ENCODE assay signal across 8 mouse cellular contexts in the genomic region with DNA sequence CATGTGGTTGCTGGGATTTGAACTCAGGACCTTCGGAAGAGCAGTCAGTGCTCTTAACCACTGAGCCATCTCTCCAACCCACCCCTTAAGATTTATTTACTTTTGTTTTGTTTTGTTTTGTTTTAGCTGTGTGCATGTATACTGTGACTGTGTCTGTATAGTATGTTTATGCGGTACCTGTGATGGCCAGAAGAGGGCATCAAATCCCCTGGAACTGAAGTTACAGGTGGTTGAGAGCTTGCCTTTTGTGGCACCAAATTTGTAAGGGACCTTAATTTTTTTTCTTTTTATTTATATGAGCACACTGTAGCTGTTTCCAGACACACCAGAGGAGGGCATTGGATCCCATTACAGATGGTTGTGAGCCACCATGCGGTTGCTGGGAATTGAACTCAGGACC. TPM values are rescaled to one million over a fixed set of nuclear protein-coding genes. Genes with fewer than 3 reads are reported as not detected.
DNase-seq lines count a peak whose midpoint lies in the region; ATAC-seq and TF ChIP-seq lines count a peak whose summit lies in the region.
"Not testable (repeated sequence)": the region's sequence is repeated elsewhere in the genome, so short reads cannot be mapped to it uniquely, and the experiment has no call there.

No protein-coding gene starts in this region.

- H3K4me2 ChIP-seq in intestine, postnatal 0 days (replicated peaks; ENCODE audit: low read depth); liver, embryonic 14.5 days (ENCODE audit: low read depth): not testable (repeated sequence)

- intact Hi-C loops in gastrocnemius, adult 2 months (cut with DNase I): not testable (repeated sequence)

- not testable (repeated sequence) for H3K4me3 ChIP-seq in gastrocnemius, adult 2 months; intestine, postnatal 0 days (ENCODE audit: low read depth, low read length); liver, embryonic 14.5 days (ENCODE audit: insufficient read depth in 1 of 2, low read depth in 2 of 2, low read length in 2 of 2)

- DNase-seq in 416B (ENCODE audit: low read depth) (peak; percentile 71), ES-CJ7 (ENCODE audit: low read depth, low spot score) (peak; percentile 48), ZHBTc4 (ENCODE audit: low read depth, low spot score) (peak; percentile 70)
- not testable (repeated sequence) for DNase-seq in gastrocnemius, adult 2 months; liver, embryonic 14.5 days (ENCODE audit: low read depth in 3 of 3, low spot score in 3 of 3)
- DNase-seq in naive thymus-derived CD4-positive, alpha-beta T cell, adult 2 months (ENCODE audit: low read depth): peak; percentile 67
- peak; percentile 57 for DNase-seq in thymus, postnatal 0 days (ENCODE audit: low spot score)

- peaks cover 12% of the 10 kb centered on the region; the same call in 1 of the 2 replicates for H3K36me3 ChIP-seq in intestine, postnatal 0 days (ENCODE audit: control insufficient read depth, insufficient read depth)
- peaks cover 99% of the 10 kb centered on the region for H3K36me3 ChIP-seq in liver, embryonic 14.5 days (replicated peaks; ENCODE audit: control insufficient read depth, insufficient read depth, low read depth)

- ATAC-seq in intestine, postnatal 0 days; liver, embryonic 14.5 days (ENCODE audit: insufficient read depth): not testable (repeated sequence)

- not testable (repeated sequence) for H3K9me3 ChIP-seq in intestine, postnatal 0 days (ENCODE audit: control insufficient read depth); liver, embryonic 14.5 days (ENCODE audit: control insufficient read depth, low read length)

- H3K27ac ChIP-seq in gastrocnemius, adult 2 months; intestine, postnatal 0 days (ENCODE audit: low read depth, low read length); liver, embryonic 14.5 days: not testable (repeated sequence)

- not testable (repeated sequence) for H3K9ac ChIP-seq in intestine, postnatal 0 days (ENCODE audit: low read depth, low read length); liver, embryonic 14.5 days (replicated peaks)

- TF ChIP-seq CTCF in gastrocnemius, adult 2 months (IDR thresholded peaks at IDR 0.05): peak; percentile 44
- peak; percentile 65 for TF ChIP-seq CTCF in intestine, postnatal 0 days (IDR thresholded peaks at IDR 0.05; ENCODE audit: low read depth)
- peak; percentile 63 for TF ChIP-seq CTCF in liver, embryonic 14.5 days (IDR thresholded peaks at IDR 0.05; ENCODE audit: low read depth)

- not testable (repeated sequence) for H3K4me1 ChIP-seq in intestine, postnatal 0 days (replicated peaks; ENCODE audit: control insufficient read depth, insufficient read depth, low read length)
- H3K4me1 ChIP-seq in liver, embryonic 14.5 days (replicated peaks; ENCODE audit: control insufficient read depth in 2 of 2, insufficient read depth in 2 of 2, low read length in 1 of 2): peaks cover 8 to 12% of the 10 kb centered on the region in 2 experiments

- WGBS in intestine, postnatal 0 days: 97% methylated on average over 3 of the region's 3 CpGs
- 83% methylated on average over 3 of the region's 3 CpGs for WGBS in liver, embryonic 14.5 days (ENCODE audit: insufficient replicate concordance)

- TF ChIP-seq EP300 in liver, embryonic 14.5 days (IDR thresholded peaks at IDR 0.05; ENCODE audit: low read depth): not testable (repeated sequence)

- not testable (repeated sequence) for H3K27me3 ChIP-seq in intestine, postnatal 0 days (replicated peaks; ENCODE audit: control insufficient read depth, insufficient read depth, low read length); liver, embryonic 14.5 days (ENCODE audit: control insufficient read depth, insufficient read depth, low read length)

RNA-seq across cellular contexts. Expression of gene Cdc6, which starts 8.8 kb away (rescaled TPM):
- under 1 TPM in 1 of 2 experiments, not detected in 1; 0.11 TPM for total RNA-seq in gastrocnemius, adult 2 months (2021)
- 4.0 and 4.5 TPM in 2 replicates for polyA plus RNA-seq in intestine, postnatal 0 days (2015; fragmentation: Nextera tagmentation; extraction: Ambion mirVana)
- 16.9 and 28.6 TPM in 2 replicates for polyA plus RNA-seq in liver, embryonic 14.5 days (2012; rRNA removed)
- polyA plus RNA-seq in liver, embryonic 14.5 days (2014; fragmentation: Nextera tagmentation; extraction: Ambion mirVana): 64.1 and 71.0 TPM in 2 replicates
- polyA plus RNA-seq in thymus, postnatal 0 days (2015; fragmentation: Nextera tagmentation; extraction: Ambion mirVana): 40.6 and 53.2 TPM in 2 replicates

RNA-seq across cellular contexts. Expression of gene Rara, which starts 11.2 kb away (rescaled TPM):
- total RNA-seq in gastrocnemius, adult 2 months (2021): 10 to 100 TPM; 10.2 to 12.4 TPM
- 22.2 and 22.4 TPM in 2 replicates for polyA plus RNA-seq in intestine, postnatal 0 days (2015; fragmentation: Nextera tagmentation; extraction: Ambion mirVana)
- polyA plus RNA-seq in liver, embryonic 14.5 days (2012; rRNA removed): 1.9 and 2.3 TPM in 2 replicates
- polyA plus RNA-seq in liver, embryonic 14.5 days (2014; fragmentation: Nextera tagmentation; extraction: Ambion mirVana): 3.0 and 3.2 TPM in 2 replicates
- polyA plus RNA-seq in thymus, postnatal 0 days (2015; fragmentation: Nextera tagmentation; extraction: Ambion mirVana): 40.4 and 41.0 TPM in 2 replicates

RNA-seq across cellular contexts. Expression of gene Wipf2, which starts 52.9 kb away (rescaled TPM):
- 1 to 10 TPM; 6.1 to 6.6 TPM for total RNA-seq in gastrocnemius, adult 2 months (2021)
- polyA plus RNA-seq in intestine, postnatal 0 days (2015; fragmentation: Nextera tagmentation; extraction: Ambion mirVana): 3.9 and 5.0 TPM in 2 replicates
- polyA plus RNA-seq in liver, embryonic 14.5 days (2012; rRNA removed): 2.0 and 2.1 TPM in 2 replicates
- polyA plus RNA-seq in liver, embryonic 14.5 days (2014; fragmentation: Nextera tagmentation; extraction: Ambion mirVana): 1.1 and 1.4 TPM in 2 replicates
- polyA plus RNA-seq in thymus, postnatal 0 days (2015; fragmentation: Nextera tagmentation; extraction: Ambion mirVana): 5.6 and 7.5 TPM in 2 replicates
